Mouse (Mus musculus): ENCODE data around the gene Ssx2ip. TPM values are rescaled to one million over a fixed set of nuclear protein-coding genes. Genes with fewer than 3 reads are reported as not detected.

Ssx2ip gene
- polyA plus RNA-seq, 2 experiments from 2014 or later = 0.62 to 1.1 TPM

DNA sequence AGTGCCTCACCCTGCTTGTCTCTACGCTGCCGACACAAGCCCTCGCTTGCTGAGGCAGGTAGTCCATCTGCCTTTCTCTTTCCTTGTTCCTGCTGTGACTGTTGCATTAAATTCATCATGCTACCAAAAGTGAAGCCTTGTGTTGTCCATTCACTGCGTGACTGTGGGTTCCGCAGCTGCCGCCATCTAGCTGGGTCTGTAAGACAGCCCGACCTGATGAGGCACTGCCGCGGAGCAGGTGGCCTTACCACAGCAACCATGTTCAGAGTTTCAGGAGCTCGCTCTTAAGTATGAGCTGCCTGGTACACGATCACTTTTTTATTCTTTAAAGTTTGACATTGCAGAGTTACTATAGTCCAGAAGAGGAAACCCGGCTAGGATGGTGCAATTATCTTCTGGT, 35.6 kb downstream of the Ssx2ip start:
- no peak for ATAC-seq

DNA sequence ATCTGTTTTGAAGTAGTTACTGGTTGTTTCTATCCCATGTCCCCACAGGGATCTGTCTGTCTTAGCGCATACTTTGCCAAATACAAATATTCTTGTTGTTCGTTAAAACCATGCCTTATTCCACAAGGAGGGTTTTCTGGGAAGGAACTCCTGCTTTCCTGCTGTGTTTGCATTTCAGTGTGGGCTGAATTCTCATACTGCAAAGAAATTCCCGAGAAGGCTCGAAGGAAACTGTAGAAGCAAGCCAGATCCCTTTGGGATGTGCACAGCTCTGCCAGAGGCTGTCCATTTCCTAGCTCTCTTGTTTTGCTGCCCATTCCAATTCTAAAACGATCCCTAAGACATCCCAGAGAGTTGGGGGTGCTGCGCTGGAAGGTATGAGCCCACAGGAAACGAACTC, 36.0 kb downstream of the Ssx2ip start:
- ATAC-seq = no peak

DNA sequence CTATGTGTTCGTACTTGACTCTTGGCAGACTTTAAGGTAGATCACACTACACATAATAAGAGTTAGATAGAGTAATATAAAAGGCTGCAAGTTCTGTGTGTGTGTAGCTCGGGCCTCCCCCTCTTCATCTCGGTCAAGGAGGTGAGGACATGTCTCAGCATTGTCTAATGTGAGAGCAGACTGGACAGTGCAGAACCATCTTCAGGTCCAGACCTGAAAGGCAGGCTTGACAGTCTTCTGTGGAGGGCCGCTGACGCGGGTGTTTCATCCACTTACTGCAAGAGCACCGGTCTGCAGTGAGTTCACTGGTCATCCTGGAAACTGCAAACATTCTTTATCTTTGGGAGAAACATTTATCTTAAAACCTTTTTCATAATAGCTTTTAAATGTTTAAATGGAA, 38.0 kb downstream of the Ssx2ip start:
- ATAC-seq = no peak

DNA sequence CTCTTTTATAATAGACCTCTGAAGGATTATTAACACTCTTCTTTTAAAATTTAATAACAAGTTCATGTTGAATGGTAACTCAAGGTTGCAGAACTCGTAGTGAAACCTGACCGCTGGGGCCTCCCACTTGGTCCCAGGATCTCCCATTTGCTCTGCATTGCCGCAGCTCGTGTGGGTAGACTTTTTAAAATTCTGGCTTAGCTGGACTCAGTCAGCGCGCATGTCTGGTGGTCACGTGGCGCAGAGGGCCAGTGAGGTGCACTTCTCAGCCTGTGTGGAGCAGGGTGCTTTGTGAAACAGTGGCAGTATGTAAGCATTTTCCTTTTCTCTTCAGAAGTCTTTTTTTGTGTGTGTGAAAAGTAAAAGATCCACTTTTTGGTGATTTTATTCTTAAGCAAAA, 38.5 kb downstream of the Ssx2ip start:
- no peak for ATAC-seq

DNA sequence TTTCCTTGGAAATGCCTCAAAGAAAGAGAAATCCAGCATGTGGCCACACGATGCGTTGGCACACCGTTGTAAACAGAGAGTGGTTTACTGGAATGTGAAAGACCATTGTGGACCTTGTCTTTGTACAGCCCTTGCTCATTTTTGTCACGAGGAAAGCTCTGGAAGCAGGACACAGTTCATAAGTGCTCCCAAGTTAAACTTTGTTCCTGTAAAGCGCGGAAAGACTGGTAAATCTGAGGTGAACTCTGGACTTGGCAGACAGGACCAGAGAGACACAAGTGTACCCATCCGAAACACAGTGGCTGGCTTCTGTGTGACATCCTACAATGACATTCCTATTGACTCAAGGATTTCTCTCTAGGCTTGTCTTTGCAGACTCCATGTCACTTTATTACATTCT, 38.9 kb downstream of the Ssx2ip start:
- no peak for ATAC-seq

DNA sequence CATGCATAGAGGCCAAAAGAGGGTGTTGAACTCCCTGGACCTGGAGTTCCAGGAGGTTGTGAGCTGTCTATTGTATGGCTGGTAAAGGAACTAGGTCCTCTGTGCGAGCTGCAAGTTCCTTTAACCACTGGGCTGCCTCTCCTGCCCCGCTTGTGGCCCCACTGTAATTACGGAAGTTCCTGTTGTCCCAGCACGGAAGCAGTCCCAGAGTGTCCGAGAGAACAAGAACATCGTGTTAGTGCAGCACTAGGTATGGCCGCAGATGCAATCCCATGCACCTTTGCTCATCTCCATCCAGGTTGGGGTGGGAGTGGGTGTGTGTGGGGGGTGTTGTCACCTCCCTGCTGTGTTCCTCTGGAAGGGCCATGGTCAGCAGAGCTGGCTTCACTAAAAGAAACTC, 40.4 kb downstream of the Ssx2ip start:
- ATAC-seq = no peak

DNA sequence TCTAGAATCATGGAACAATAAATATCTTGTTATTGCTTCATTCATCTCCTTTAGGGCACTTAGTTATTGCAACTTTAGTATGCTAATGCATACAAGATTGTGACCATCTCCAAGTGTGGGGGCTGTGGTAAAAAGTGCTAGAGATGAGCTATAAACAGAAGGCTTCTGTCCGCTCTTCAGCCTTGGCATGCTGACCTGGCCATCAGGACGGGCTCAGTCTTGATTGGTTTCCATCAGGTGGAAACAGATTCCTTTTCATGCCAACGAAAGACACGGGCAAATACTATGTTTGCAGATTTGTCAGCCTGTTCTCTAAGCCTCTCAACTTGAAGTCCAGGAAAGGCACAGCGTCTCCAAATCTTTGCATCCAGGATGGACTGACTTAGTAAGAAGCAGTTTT, 42.7 kb downstream of the Ssx2ip start:
- no peak for ATAC-seq

DNA sequence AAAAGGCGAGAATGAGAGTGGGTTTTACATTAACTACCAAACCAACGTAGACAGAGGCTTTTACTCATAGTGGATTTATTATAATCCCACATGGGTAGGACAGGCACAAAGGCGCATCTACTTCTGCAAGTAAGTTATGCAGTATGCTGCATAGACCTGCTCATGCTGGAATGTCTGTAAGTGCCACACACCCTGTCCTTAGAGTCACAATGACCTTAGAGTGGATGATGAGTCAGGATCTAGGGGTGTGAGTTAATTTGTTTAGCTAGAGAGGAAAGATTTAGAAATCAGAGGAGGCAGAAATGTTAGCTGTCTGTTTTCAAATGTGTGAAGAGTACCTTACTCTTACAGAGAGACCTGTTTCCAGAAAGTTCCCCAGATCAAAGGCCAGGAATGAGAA, 43.2 kb downstream of the Ssx2ip start:
- no peak for ATAC-seq

DNA sequence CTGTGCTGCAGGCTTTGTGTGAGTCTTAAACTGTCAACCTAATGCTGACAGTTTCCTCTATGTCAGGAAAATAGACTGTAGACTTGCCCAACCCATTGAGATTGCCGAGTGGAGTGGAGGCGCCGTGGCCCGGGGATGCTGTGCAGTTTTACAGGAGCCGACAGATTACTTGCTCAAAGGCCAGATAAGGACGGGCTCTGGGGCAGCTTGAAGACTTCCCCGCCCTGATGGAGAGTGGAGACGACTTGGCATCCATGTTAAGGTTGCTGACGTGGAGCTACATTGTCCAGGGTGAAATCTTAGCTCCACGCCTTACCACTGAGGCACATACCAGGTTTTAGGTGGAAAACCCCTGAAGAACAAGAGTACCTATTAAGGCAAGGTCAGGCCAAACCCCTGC, 43.9 kb downstream of the Ssx2ip start:
- ATAC-seq = no peak

DNA sequence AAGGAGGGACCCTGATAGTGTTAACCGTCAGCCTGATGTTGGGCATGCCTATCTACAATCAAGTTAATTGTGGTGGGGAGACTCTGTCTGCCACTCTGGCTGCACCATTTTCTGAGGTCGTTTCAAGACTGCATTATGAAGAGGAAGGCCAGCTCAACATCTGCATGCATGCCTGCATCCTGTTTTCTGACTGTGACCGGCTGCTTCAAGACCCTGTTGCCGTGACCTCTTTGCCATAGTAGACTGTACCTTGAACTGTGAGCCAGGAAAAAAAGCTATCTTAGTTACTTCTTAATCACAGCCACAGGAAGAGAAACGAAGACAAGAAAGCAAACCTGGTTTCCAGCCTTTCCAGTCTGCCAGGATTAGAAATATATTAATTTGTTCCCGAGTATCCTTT, 44.5 kb downstream of the Ssx2ip start:
- ATAC-seq = no peak

DNA sequence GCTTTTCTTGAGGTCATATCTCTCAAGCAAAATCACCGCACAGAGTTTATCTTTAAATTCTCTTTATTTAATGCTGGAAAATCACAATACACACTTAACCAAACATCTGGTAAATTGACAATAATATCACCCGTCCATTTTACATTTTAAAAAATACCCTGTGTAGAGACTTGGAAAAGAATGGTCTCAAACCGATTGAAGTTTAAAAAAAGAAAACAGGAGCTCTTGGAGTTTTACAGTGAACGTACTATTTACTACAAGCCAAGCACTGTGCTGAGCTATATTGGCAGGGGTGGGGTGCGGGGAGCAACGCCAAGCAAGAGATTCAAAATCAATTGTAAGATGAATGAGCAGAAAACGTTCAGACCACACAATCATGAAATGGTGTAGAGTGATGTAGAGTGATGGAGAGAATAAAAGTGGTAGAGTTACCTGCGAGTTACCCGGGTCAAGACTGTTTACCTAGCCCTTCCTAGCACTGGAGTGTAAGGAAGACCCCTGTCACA, 45.4 kb downstream of the Ssx2ip start, which contains the start of gene Ctbs:
Ctbs (plus strand) TSS at position 51 of the 506 bp plus-strand sequence.
- ATAC-seq = no peak

DNA sequence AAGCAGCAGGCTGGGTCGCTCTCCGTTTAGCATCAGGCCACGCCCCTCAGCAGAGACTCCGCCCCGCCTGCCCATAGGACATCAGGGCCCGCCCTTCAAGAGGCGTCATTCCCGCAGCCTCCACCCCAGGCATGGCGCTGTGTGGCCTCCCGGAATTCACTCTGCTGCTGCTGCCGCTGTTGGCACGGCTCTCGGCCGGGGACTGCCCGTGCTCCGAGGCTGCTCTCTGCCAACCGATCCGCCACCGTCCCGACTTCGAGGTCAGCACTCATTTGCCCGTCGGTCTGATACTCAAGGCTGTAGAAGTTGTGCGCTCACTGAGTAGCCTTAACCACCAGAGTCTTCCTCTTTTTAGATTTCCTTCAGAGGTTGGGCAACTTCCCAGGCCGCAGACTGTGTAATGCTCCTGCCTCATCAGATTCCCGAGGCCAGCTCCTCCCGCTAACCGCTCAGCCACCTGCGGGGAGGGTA, 46.0 kb downstream of the Ssx2ip start:
- ATAC-seq = peak; percentile 100

DNA sequence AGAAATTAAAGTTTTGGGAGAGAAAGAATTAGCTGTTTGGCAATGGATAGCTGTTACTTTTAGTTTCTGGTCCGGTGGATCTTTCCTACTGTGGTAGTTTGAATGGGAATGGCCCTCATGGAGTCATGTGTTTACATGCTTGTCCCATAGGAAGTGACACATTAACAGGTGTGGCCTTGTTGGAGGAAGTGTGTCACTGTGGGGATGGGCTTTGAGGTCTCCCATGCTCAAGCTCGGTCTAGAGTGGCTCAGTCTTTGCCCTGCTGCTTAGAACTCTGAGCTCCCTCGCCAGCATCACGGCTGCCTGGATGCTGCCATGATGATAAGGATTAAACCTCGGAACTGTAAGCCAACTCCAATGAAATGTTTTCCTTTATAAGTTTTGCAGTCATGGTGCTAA, 46.9 kb downstream of the Ssx2ip start:
- no peak for ATAC-seq

DNA sequence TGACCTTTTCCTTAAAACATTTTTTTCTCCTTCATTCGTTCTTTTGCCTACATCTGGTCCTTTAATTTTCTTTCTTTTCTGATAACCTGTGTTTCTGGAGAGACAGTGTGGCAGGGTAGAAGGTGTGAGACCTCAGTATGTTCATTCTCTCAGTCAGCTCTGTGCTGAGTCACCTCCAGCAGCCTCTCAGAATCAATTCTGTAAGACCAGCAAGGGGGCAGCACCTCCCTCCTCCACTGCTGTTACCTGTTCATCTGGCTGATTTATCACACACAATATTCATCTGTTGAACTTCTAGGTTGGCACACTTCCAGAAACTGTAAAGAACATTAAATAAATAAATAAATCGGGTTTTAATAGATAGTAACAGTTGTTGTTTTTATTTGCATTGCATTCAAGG, 58.5 kb downstream of the Ssx2ip start:
- no peak for ATAC-seq

DNA sequence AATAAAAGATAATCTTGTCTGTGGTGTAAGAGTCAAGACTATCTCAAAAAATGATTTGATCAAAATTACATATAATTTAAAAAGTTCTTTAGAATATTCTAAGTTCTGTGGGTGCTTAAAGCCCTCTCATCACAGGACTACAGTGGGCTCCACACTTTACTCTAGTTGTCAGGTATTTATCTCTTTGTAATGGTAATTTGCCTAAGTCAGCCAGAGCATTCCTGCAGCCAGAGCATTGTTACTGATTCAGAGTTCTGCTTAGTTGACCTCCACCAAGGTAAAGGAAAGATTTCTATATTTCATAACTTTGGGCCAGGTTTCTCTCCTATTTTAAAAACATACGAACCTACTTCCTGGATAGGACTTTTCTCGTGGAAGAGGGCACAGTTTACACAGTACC, 64.8 kb downstream of the Ssx2ip start:
- no peak for ATAC-seq

DNA sequence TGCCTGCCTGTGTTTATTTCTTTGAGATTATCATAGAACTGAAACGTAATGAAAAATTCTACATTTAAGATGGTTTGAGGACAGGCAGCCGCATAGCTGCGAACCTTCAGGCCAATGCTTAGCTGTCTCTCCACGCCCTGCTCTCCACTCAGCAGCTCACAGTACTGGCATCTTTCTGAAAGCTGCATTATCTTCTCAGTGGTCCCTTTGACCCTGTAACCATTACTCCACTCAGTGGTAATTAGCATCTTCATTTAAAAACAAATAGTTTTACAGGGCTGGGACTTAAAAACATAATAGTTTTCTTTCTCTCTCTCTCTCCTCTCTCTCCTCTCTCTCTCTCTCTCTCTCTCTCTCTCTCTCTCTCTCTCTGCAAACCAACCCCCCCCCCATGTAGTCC, 68.2 kb downstream of the Ssx2ip start:
- no peak for ATAC-seq

DNA sequence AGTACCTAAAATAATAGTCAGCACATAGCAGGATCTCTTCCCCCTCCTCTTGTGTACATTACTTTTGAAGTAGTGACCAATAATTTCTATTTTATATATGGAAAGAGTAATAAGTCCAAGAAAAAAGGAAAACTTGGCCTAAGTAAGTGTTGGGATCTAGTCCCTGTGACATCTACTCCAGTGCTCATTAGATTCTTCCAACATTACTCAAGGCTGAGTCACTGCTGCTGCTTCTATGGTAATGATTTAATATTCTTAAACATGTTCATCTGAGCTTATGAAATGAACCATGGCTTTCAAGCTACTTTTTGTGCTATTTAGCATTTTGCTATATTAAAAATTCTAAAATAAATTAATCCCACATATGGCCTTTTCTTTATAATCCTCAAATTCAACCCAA, 69.3 kb downstream of the Ssx2ip start:
- no peak for ATAC-seq

DNA sequence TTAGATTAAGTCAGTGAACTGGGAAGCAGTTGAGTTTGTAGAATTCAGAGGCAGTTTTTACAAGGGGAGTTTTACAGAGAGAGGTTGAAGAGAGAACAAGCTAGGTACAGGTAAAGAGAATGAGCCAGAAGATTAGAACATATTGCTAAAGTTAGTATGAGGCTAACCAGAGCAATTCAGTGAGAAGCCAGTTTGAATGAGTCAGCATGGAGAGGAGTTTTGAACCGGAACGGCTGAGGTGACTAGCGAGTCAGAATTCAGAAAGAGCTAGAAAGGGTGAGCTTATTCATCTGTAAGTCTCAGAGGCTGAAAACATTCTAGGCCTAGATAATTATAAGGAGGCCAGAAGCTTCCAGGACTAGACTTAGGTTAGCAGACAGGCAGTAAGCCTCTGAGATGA, 70.0 kb downstream of the Ssx2ip start:
- ATAC-seq = no peak

DNA sequence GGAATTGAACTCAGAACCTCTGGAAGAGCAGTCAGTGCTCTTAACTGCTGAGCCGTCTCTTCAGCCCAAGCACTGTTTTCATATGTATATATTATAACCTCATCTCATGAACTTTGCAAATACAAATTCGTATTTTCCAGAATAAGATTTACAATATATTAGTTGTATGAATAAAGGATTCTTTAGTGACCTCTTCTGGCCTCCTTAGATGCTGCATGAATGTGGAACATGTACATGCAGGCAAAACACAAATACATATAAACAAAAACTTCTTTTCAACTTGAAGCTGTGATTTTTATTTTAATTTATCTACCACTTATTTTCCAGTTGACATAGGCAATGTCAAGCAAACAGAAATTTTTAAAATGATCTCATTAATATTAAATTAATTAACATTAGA, 77.6 kb downstream of the Ssx2ip start:
- ATAC-seq = no peak

DNA sequence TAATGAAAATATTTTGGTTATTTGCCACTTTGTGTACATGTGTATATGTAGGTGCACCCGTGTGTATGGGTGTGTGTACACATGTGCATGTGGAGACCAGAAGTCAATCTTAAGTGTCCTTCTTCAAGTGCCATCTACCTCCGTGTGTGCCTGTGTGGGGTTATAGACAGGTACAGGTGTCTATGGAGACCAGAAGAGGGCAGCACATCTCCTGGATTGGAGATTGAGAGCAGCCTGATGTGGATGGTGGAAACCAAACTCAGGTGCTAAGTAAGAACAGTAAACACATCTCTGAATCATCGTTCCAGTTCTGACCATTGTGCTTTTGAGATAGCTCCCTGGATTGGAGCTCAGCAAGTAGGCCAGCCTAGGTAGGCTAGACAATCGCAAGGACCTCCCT, 82.0 kb downstream of the Ssx2ip start:
- ATAC-seq = no peak

Other genes with a start within 250 kb of the Ssx2ip start
- gene Lpar3, start 183.7 kb upstream of the Ssx2ip start, polyA plus RNA-seq (2017; shearing (Covaris generic)) = not detected
- 1 to 10 TPM; 6.0 to 8.3 TPM for gene Ctbs, start 45.2 kb downstream of the Ssx2ip start, polyA plus RNA-seq (2017; shearing (Covaris generic))
- gene Spata1, start 95.1 kb downstream of the Ssx2ip start, polyA plus RNA-seq (2017; shearing (Covaris generic)) = 1 to 10 TPM; 7.8 to 8.7 TPM
- gene Gng5, start 95.2 kb downstream of the Ssx2ip start, polyA plus RNA-seq (2017; shearing (Covaris generic)) = 100 to 1,000 TPM; 270 to 377 TPM
- gene Rpf1, start 116.8 kb downstream of the Ssx2ip start, polyA plus RNA-seq (2017; shearing (Covaris generic)) = 10 to 100 TPM; 37.8 to 49.8 TPM
- gene Uox, start 165.8 kb downstream of the Ssx2ip start, polyA plus RNA-seq (2017; shearing (Covaris generic)) = not detected
- not detected for gene Dnase2b, start 211.0 kb downstream of the Ssx2ip start, polyA plus RNA-seq (2017; shearing (Covaris generic))
- gene 4930503B20Rik, start 246.7 kb downstream of the Ssx2ip start, polyA plus RNA-seq (2017; shearing (Covaris generic)) = not detected

Data from CD4-positive, CD25-positive, alpha-beta regulatory T cell, adult 4 months (primary cell).